Mouse (Mus musculus) stomach, postnatal 0 days (tissue): ENCODE measurements at regions not wholly inside any gene's neighbourhood (a gene's known extent, or its start where the extent isn't known, plus 50 kb on each side); places are given as distances from the start of the nearest gene placed in this dataset.

ENCODE experiments used
- CTCF ChIP-seq: IDR thresholded peaks from 2 replicates; pipeline ENCODE4 v1.5.1; 2016; ENCODE audit warnings: antibody characterized with exemption, low read depth, mild to moderate bottlenecking, moderate library complexity
- EP300 ChIP-seq: optimal IDR thresholded peaks from 2 replicates; pipeline ENCODE3; 2016; ENCODE audit warnings: antibody characterized with exemption

GRCm38 (mm10) chr12:71614945-71615344 lies 215.9 kb upstream of the Daam1 start:
- TF ChIP-seq EP300: no peak
- no peak for TF ChIP-seq CTCF
